Mouse (Mus musculus) heart, postnatal 10 days (tissue): ENCODE data around the gene Tac4. TPM values are rescaled to one million over a fixed set of nuclear protein-coding genes. Genes with fewer than 3 reads are reported as not detected.

Source experiments
- DNase-seq, 2 experiments: peaks; one replicate each; pipeline ENCODE4 v3.0.0; 2021
- intact Hi-C: fragments of 180-260 bp; cut with DNase I; formaldehyde crosslinking; loops from one replicate; pipeline ENCODE4 v1.15.1; 2025
- total RNA-seq, 2 experiments: library from RNA; stranded (reverse); gene quantifications; 2 replicates each; pipeline ENCODE4 v1.2.3; 2021

Gene Tac4
- not detected for total RNA-seq

DNA sequence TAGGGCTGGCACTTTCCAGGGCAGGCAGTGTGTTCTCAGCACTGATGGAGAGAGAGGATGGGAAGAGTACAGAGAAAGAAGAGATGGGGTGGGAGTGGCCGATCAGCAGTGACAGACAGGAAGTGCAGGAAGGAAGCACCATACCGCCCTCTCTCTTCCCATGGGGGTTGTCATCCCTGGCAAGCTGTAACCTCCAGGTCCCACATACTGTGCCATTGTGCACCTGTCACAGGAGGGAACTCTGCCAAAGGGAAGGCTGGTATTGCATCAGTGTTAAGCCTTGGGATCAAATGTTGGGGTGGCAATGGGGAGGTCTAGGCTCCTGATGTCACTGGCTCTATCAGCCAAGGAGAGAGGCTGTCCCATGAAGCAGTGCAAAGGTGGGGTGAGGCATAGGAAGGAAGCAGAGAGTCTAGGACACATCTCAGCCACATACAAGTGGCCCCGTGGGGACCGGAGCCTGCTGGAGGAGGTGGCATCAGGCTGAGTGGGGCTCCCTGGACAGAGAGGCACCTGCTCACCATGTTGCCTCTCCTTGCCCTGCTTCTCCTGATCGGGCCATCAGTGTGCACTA lies at the start of gene Tac4:
Gene Tac4 (plus strand): TSS at position 352 of the 574 bp plus-strand sequence.
- no peak for DNase-seq
- intact Hi-C loops, result no loop called here

DNA sequence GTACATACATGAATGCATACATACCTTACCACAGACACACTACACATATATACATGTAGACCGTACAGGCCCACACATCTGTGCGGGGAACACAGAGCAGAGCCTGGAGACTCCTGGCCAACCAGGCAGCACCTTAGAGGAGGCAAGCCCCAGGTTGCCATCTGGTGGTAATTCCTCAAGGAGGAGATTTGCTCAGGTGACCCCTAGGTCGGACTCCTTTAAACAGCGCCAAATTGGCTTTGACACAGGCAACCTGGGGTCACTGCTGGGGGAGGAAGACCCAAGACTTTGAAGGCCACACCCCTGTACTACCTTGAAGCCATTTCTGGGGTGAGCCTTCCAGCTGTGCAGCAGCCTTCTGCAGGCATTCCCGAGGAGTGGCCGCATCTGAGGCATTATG lies 47.7 kb upstream of the Tac4 start:
- no peak for DNase-seq
- intact Hi-C loops, result no loop called here

DNA sequence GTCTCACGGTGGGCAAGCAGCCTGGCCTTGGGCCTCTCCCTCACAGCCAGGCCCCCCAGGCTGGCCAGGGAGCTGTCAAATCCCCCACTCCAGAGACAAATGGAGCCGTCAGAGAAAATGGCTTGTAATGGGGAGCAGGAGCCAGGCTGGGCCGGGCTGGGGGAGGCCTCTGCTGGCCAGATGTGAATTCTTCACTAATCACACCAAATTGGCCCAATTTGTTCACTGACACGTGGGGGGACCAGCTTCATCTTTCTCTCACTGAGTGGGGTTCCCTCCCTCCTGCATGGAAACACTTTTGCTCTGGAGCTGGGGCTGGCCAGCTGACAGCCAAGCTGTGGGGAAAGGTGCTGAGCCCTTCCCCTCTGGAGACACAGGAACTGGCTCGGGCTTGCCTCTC lies 47.0 kb upstream of the Tac4 start:
- peak in 1 of 2 experiments; percentile 19 for DNase-seq
- intact Hi-C loops, result no loop called here

DNA sequence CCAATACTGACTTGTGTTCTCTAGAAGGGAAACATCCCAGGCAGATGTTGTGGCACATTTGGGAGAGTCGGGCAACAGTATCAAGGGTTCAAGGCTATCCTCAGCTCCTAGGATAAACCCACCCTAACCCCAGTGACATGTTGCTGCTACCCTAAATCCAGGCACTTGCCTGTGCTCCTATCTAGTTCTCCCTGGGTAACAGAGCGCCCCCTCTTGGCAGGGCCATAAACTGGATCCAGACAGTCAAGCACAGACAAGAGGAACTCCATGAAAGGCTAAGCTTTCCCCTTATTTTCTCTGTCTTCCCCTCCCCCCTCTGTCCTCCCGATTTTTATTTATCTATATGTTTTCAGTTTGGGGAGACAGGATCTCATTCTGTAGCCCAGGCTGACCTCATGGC lies 45.1 kb upstream of the Tac4 start:
- DNase-seq, result no peak
- intact Hi-C loops, result no loop called here

DNA sequence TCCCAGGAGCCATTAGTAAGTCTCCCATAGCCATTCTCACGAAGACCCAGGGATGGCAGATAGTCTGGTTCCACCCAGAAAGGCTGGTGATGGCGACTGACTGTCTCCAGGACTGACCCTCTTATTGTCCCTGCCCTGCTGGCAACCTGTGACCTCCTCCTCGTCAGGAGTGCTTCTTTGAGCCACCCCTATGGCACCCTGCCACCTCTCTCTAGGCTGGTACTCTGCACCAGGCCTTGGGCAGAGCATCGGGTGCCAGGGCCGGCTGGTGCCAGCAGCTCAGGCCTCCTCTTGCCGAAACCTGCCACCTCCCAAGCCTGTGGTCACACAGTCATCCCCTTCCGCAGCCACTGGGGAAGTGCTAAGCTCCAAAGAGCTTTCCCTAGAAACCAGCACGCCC lies 42.2 kb upstream of the Tac4 start:
- DNase-seq, result no peak
- intact Hi-C loops, result no loop called here

DNA sequence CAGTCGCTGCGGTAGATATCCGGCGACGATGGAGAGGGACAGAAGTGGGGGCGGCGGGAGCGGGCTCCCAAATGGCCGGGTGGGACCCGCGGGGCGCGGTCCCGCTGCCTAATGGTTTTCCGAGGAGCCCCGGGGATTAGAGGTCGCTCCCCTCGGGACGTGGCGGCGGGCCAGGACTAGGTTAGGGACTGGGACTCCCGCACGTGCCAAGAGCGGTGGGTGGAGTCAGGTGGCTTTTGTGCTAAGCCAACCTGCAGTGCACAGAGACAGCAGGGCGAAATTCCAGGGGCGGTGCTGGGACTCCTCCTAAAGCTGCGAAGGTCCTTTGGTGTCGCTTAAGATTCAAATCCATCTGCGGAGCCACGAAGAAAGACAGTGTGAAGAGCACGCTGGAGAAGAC lies 37.9 kb upstream of the Tac4 start:
- intact Hi-C loops, result no loop called here
- DNase-seq, result peak; percentile 31 to 51

DNA sequence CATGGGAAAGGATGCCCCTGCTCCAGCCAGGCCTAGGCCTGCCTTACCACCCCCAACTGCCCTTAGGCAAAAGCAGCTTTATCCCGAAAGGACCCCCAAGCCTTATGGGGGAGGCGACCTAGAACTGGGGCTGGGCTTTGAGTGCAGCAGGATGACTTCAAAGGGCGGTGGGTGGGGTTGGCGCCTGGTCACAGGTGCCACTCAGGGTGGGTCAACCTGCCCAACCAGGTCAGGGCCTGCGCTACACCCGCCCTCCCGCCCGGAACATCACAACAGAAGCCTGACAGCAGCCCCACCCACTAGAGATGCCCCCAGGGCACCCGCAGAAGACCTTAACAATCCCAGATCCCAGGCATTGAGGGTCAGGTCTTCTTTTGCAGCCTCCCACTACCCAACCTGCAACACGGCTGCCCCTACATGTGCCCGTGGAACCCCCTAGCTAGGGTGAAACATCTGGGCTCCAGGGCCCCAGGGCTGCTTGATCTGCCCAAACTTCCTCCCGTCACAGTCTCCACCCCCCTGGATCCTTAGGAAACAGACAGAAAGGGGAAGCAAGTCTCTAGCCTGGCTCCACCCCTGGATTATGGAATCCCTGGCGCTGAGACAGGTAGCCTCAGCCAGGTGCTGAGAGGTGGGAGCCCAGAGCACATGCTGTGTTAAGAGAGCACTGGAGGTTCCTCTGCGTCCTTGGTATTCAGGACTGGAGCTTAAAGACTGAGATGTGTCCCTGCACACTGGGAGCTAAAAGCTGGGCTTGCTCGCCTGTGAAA lies 37.0 kb upstream of the Tac4 start:
- intact Hi-C loops, result no loop called here
- no peak for DNase-seq

DNA sequence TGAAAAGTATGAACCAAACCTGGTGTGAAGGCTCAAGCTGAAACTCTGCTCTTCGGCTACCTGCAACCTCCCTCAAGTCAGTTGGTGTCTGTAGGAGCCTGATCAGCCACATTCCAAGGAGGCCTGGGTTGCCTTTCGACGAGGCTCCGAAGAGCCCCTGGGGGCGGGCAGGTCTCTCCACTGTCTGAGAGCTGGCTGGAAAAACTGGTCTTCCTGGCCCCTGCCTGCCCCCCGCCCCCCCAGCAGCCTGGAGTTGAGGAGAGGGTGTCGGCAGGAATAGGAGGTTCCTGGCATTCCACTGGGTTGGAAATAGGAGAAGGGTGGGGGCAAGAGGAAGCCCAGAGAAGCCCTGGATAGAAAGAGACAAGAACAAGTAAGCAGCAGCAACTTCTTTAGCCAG lies 35.9 kb upstream of the Tac4 start:
- DNase-seq, result no peak
- intact Hi-C loops, result no loop called here

DNA sequence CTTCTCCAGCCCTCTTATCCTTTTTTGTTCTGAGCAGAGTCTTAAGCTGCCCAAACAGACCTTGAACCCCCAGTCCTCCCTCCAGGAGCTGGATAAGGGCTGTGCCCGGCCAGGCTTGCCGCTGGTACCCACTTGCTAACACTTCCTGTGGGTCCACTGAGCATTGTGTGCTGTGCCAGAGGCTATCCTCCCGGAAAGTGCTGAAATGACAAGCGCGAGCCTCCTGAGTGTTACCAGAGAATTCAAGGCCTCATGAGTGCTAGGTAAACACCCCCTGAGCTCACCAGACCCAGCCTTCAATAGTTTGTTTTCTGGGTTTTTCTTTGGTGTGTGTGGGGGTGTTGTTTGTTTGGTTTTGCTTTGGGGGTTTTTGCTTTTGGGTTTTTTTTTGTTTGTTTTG lies 33.9 kb upstream of the Tac4 start:
- no peak for DNase-seq
- intact Hi-C loops, result no loop called here

DNA sequence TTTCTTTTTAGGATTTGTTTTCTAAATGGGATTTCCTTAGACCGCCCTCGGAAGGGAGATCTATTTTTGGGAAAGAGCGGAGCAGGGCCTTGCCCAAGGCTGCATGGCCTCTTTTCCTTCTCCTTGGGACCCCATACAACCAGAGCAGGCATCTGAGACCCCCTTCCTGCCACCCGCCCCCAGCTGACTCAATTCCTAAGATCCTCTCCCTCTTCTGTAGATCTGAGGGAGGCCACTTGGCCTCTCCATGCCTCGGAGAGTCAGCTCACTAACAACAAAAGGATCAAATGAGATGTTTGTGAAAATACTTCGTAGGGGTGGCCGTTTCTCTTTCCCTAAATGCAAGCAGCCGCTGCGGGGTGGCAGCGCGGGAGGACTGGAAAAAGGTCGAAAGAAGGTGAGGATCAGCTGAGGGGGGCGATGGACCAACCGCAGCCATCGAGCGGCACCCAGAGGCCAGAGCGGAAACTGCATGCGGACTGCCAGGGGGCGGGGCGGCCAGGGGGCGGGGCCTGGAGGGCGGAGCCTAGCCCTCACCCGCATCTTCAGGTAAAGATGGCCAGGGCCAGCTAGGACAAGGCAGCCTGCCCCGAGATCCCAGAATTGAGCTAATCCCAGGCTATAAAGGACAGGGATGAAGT lies 29.5 kb upstream of the Tac4 start:
- DNase-seq, result peak; percentile 72 to 84
- intact Hi-C loops, result loop anchor here (1.0 to 5.0 kb wide), 3 partner anchors 19 to 185 kb away; no protein-coding TSS in a partner anchor

DNA sequence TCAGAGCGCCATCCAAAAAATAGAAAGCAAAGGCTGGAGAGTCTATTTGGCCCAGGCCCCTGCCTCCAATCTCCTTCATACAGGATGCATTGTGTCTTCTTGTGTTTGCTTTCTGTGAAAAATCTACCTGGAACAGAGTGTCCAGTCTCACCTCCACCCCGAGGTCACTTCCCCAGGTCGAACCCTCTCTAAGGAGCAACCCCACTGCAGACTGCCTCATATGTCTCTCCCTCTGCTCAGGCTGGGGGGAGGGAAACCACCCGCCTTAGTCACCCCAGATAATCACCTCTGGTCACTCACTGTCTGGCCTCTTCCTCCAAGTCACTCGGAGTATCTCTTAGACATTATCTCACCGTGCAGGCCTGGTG lies 29.0 kb upstream of the Tac4 start:
- DNase-seq, result no peak
- intact Hi-C loops, result loop anchor here (1.0 to 5.0 kb wide), 3 partner anchors 19 to 185 kb away; no protein-coding TSS in a partner anchor

DNA sequence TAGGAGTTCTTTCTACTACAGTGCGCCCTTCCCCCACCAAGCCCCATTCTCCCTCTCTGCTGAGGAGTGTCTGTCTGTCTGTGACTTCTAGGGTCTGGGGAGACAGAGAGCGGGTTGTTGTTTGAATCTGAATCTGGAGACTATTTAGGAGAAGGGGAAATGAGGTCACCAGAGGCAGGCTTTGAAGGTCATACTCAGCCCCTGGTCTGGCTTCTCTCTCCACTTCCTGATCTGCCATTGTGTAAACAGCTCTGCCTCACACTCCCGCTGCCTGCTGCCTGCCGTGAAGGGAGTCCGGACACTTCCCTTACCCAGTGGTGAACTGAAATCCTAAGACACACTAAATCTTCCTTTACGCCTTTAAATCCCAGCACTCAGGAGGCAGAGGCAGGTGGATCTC lies 22.9 kb upstream of the Tac4 start:
- no peak for DNase-seq
- intact Hi-C loops, result no loop called here

DNA sequence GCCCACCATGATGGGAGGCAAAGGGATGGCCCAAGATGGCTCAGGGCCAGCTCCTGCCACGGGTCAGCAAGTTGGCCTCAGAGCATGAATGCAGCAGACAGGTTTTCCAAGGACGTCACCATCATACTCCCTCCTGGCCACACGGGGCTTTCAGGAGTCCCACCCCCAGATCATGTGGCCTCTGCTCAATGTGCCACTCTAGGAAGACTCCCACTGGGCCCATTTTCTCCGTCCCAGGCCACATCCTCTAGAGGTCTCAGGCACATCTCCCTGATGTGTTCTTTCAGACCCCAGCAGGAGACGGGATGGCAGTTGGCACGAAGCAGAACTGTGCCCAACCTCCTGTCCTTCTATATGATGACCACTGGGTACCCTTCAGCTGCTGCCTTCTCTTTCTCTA lies 18.7 kb upstream of the Tac4 start:
- DNase-seq, result no peak
- intact Hi-C loops, result no loop called here

DNA sequence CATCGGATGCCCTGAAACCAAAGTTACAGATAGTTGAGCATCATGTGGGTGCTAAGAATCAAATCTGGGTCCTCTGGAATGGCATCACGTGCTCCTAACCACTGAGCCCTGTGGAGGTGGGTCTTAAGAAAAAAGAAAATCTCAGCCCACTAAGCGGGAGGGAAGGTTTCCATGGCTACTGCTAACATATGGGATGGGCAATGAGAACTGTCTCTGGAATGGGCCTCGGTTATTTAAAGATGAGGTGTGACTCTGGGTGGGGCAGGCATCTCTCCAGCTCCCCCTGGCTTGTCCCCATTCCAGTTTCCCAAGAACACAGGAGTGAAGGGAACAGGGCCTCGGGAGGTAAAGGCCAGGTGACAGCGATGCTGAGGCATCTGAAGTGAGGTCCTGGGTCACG lies 15.9 kb upstream of the Tac4 start:
- intact Hi-C loops, result no loop called here
- DNase-seq, result no peak

DNA sequence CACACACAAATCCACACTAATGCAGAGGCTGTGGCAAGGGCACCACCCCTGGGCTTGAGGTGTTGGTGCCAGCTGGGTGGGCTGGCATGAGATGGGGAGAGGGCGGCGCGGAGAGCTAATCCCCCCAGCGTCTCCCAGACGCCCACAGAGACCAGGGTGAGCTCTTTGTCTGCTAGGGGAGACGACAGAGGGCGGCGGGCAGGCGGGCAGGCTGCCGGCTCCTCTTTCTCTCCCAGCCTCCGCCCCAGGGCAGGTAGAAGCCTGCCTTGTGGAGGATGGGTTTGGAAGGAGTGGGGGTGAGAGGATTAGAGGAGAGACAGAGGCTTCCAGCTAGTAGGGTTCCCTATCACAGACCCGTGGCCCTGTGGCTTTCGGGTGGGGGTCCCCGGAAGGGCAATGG lies 14.3 kb upstream of the Tac4 start:
- DNase-seq, result no peak
- intact Hi-C loops, result no loop called here

DNA sequence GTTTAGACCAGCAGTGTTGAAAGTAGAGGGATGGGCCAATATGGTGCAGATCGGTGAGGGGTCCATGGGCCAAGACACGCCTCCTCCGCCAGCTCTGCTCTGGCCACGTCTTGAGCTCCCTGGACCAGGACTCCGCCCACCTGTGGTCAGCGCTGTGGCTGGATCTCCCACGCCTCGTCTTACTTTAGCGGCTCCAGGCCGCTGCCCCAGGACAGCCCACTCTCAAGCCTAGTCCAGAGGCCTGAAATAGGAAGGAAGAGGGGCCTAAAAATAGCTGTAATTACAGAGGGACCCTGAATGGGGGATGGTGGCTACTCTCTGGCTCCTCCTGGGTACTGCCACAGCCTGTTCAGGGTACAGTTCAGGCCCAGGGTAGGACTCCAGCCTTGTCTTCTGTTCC lies 11.2 kb upstream of the Tac4 start:
- intact Hi-C loops, result loop anchor here (10.0 kb wide), 2 partner anchors 205 to 385 kb away; partner anchors contain the start of gene Pdk2
- peak in 1 of 2 experiments; percentile 30 for DNase-seq

DNA sequence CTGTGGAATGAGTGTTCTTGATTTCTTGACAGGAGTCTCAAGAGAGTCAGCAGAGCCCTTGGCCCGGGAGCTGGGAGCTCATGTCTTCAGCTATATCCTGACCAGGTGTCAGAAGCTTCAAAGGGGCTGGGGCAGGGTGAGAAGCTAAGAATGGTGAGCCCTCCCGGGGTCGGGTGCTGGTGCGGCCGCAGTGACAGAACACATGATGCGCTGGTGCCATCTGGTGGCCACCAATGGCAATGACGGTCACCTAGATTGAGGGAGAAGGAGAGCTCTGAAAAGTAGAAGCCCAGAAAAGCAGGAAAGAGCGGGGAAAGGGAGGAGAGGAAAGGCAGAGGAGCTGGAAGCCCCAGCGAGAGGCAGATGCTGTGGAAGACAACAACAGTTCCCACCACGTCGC lies 10.0 kb upstream of the Tac4 start:
- intact Hi-C loops, result loop anchor here (1.0 to 10.0 kb wide), 4 partner anchors 19 to 386 kb away; partner anchors contain the start of gene Pdk2
- peak; percentile 80 to 88 for DNase-seq

DNA sequence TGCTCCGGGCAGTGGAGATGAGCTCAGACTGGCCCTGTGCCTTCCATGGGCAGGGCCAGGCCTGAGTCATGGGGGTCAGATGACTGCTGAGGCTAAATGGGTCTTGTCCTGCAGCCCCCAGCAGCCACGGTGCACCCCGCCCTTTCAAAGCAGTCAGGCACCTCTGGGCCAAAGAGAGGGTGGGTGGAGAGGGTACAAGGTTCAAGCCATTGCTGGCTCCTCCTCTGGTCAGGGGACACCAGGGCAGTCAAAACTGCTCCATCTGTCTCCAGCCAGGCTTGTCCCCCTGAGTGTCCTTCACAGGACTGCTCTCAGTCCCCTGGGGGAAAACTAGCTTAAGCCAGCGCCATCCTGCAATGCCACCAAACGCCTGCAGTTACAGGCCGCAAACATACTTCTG lies 9.2 kb upstream of the Tac4 start:
- no peak for DNase-seq
- intact Hi-C loops, result loop anchor here (10.0 kb wide), 2 partner anchors 207 to 387 kb away; partner anchors contain the start of gene Pdk2

DNA sequence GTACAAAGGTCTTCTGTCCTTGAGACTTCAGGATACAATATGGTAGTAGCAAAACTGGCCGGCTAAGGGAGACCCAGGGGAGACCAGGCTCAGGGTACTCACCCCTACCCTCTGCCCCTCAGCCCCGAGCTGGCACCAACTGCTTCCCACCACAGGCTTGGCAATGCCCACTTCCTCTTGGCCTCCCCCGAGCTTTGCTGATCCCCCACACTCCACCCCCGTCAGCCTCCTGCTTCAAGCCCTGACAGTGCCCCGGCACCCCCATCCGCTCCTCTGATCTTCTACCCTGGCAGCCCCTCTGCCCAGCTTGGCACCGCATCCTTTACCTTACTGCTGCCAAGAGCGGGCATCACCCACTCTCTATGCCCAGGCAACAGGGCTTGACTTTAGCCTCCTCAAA lies 7.2 kb upstream of the Tac4 start:
- intact Hi-C loops, result loop anchor here (10.0 kb wide), 2 partner anchors 209 to 389 kb away; partner anchors contain the start of gene Pdk2
- no peak for DNase-seq

DNA sequence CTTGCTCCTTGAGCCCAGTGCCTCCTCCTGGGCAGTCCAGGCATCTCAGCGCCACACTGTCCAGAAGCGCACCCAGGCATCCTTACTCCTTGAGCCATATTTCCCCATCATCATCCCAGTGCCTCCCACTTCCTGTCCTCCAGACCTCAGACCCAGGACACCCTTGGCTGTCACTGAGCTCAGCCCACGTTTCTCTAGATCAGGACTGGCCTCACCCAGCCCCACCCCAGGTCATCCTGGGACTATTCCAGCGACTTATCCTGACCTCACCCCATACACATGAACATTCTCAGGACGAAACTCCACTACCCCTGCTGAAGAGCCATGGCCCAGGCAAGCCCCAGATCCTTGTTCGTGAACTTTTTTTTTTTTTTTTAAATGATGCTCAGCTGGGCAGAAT lies 5.6 kb upstream of the Tac4 start:
- no peak for DNase-seq
- intact Hi-C loops, result loop anchor here (5.0 to 10.0 kb wide), 3 partner anchors 127 to 391 kb away; partner anchors contain the start of genes Pdk2 and Slc35b1

DNA sequence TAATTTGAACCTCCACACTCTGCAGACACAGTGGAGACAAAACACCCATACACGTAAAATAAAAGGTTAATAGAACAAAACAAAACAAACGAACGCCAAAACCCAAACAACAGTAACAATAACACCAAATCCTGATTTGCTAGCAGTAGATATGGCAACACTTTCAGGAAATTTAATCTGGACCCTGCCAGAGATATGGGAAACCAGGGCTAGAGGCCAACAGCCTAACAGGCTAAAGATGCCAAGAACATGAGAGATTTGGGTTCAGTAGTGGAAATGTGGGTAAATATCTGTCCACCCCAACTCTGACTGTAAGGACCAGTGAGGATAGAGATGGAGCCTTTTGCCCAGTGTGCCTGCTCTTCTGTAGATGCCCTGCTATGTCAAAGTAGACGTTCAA lies 3.4 kb upstream of the Tac4 start:
- no peak for DNase-seq
- intact Hi-C loops, result loop anchor here (2.0 to 10.0 kb wide), 4 partner anchors 124 to 393 kb away; partner anchors contain the start of genes Pdk2 and Slc35b1
